Mouse (Mus musculus): ENCODE results near the gene Tcf3. TPM values are rescaled to one million over a fixed set of nuclear protein-coding genes. Genes with fewer than 3 reads are reported as not detected.

Tcf3 gene
- polyA plus RNA-seq, 1 experiment, result 168 TPM

GRCm38 (mm10) chr10:80392687-80393086 is 40.8 kb downstream of the Tcf3 start:
- H3K36me3 ChIP-seq (replicated peaks; ENCODE audit: low read length), result peaks cover 81% of the 10 kb centered on the region
- H3K4me1 ChIP-seq, result peaks cover 64% of the 10 kb centered on the region
- H3K27me3 ChIP-seq (replicated peaks), result no peaks in the 10 kb centered on the region
- H3K9me3 ChIP-seq, result no peaks in the 10 kb centered on the region
- TF ChIP-seq GATA1 (IDR thresholded peaks at IDR 0.05; ENCODE audit: borderline replicate concordance, low read length) (no peak), FLI1 (IDR thresholded peaks at IDR 0.05; ENCODE audit: low read length) (no peak)
- no peak overlapping the region for H3K4me3 ChIP-seq (replicated peaks)

DNA sequence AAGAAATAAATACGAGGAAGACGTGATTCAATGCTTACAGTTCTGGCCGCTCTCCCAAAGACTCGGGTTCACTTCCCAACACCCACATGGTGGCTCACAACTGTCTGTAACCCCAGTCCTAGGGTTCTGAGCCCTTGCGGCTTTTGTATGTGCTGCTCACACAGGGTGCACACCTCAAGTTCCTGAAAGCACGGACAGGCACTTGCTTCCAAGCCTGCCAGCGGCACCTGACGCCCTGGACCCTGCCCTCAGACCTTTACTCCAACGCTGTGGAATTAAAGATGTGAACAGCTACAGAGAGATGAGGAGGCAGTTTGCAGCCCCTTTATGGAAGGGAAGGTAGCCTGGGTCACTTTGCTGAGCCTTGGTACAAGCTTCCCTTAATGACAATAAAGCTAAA is 42.8 kb downstream of the Tcf3 start:
- H3K36me3 ChIP-seq (replicated peaks; ENCODE audit: low read length), result peaks cover 62% of the 10 kb centered on the region
- H3K9me3 ChIP-seq, result no peaks in the 10 kb centered on the region
- H3K4me3 ChIP-seq (replicated peaks), result no peak overlapping the region
- H3K27me3 ChIP-seq (replicated peaks), result peaks cover 11% of the 10 kb centered on the region
- peaks cover 59% of the 10 kb centered on the region for H3K4me1 ChIP-seq
- TF ChIP-seq FLI1 (IDR thresholded peaks at IDR 0.05; ENCODE audit: low read length) (no peak), GATA1 (IDR thresholded peaks at IDR 0.05; ENCODE audit: borderline replicate concordance, low read length) (no peak)

- Histone ChIP-seq H3K27me3 (replicated peaks) (peaks cover 15% of the 10 kb centered on the region), H3K4me3 (replicated peaks) (no peak overlapping the region), H3K9me3 (no peaks in the 10 kb centered on the region), H3K36me3 (replicated peaks; ENCODE audit: low read length) (peaks cover 52% of the 10 kb centered on the region), H3K4me1 (peaks cover 62% of the 10 kb centered on the region)
- TF ChIP-seq FLI1 (IDR thresholded peaks at IDR 0.05; ENCODE audit: low read length) (no peak), GATA1 (IDR thresholded peaks at IDR 0.05; ENCODE audit: borderline replicate concordance, low read length) (no peak)
Observed at GRCm38 (mm10) chr10:80389185-80389708, 44.2 kb downstream of the Tcf3 start.

GRCm38 (mm10) chr10:80388731-80389130 is 44.7 kb downstream of the Tcf3 start:
- Histone ChIP-seq H3K9me3 (no peaks in the 10 kb centered on the region), H3K27me3 (replicated peaks) (peaks cover 15% of the 10 kb centered on the region), H3K4me3 (replicated peaks) (peak overlapping the region; percentile 97), H3K36me3 (replicated peaks; ENCODE audit: low read length) (peaks cover 46% of the 10 kb centered on the region), H3K4me1 (peaks cover 62% of the 10 kb centered on the region)
- TF ChIP-seq FLI1 (IDR thresholded peaks at IDR 0.05; ENCODE audit: low read length) (no peak), GATA1 (IDR thresholded peaks at IDR 0.05; ENCODE audit: borderline replicate concordance, low read length) (no peak)

DNA sequence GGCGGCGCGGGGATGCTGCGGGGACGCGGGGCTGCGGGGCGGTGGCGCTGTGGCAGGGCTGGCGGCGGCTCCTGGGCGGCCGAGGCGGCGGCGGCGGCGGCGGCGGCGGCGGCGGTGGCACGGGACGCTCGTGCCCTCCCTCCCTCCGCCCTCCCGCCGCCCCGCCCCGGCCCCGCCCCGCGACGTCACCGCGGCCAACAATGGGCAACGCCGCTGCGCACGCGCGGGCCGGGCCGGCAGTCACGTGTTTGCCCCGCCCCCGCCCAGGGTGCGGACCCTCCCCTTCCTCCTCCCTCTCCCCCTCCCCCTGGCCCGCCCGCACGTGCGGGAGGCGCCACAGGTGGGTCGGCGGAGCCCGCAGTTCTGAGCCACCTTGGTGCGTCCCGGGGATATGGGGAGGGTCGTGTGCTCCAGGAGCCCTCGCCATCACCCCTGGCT is 45.9 kb downstream of the Tcf3 start, which contains the start of gene Mex3d:
TSS of gene Mex3d (minus strand) at position 138 of the 438 bp plus-strand sequence.
- Histone ChIP-seq H3K36me3 (replicated peaks; ENCODE audit: low read length) (peaks cover 45% of the 10 kb centered on the region), H3K4me1 (peaks cover 71% of the 10 kb centered on the region), H3K9me3 (no peaks in the 10 kb centered on the region)

DNA sequence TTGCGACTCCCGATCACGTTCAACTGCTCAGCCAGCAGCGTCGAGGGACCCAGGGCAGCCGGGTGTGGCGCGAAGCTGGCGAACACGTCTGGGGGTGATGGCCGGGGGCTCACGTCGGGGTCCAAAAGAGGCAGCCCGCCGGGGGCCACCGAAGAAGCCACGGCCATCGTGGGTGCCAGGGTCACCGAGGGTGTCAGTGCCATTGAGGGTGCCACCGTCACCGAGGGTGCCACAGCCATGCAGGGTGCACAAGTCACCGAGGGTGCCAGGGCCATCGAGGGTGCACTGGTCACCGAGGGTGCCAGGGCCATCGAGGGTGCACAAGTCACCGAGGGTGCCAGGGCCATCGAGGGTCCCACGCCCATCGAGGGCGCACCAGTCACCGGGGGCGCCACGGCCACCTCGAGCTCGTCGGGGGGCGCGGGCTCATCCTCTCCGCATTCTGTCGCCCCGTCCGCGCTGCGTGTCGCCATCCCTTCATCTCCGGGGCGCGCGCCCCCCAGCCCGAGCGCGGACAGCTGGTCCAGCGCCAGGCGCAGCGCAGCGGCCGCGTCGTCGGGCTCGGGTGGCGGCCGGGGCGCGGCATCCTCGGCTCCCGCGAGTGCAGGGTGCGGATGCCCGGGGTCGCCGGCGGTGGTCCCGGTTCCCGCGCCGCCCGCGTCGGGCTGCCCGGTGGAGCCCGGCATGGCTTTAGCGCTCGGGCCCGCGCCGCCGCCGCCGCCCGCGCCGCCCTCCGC is 46.5 kb downstream of the Tcf3 start:
- peak overlapping the region; percentile 97 for H3K4me3 ChIP-seq (replicated peaks)
- peaks cover 15% of the 10 kb centered on the region for H3K27me3 ChIP-seq (replicated peaks)
- peaks cover 45% of the 10 kb centered on the region for H3K36me3 ChIP-seq (replicated peaks; ENCODE audit: low read length)
- no peaks in the 10 kb centered on the region for H3K9me3 ChIP-seq
- TF ChIP-seq FLI1 (IDR thresholded peaks at IDR 0.05; ENCODE audit: low read length) (no peak), GATA1 (IDR thresholded peaks at IDR 0.05; ENCODE audit: borderline replicate concordance, low read length) (no peak)
- H3K4me1 ChIP-seq, result peaks cover 74% of the 10 kb centered on the region

More for the DNA sequence above, 45.9 kb downstream of the Tcf3 start, which contains the start of gene Mex3d:
- no peak for TF ChIP-seq FLI1 (IDR thresholded peaks at IDR 0.05; ENCODE audit: low read length)
- TF ChIP-seq GATA1 (IDR thresholded peaks at IDR 0.05; ENCODE audit: borderline replicate concordance, low read length), result no peak
- H3K27me3 ChIP-seq (replicated peaks), result peaks cover 15% of the 10 kb centered on the region
- H3K4me3 ChIP-seq (replicated peaks), result peak within 1 kb of the TSS; percentile 97

- TF ChIP-seq FLI1 (IDR thresholded peaks at IDR 0.05; ENCODE audit: low read length) (no peak), GATA1 (IDR thresholded peaks at IDR 0.05; ENCODE audit: borderline replicate concordance, low read length) (no peak)
- Histone ChIP-seq H3K4me3 (replicated peaks) (peak overlapping the region; percentile 97), H3K4me1 (peaks cover 74% of the 10 kb centered on the region), H3K9me3 (no peaks in the 10 kb centered on the region), H3K27me3 (replicated peaks) (peaks cover 15% of the 10 kb centered on the region), H3K36me3 (replicated peaks; ENCODE audit: low read length) (peaks cover 45% of the 10 kb centered on the region)
Observed at GRCm38 (mm10) chr10:80385811-80386734, 47.4 kb downstream of the Tcf3 start.

GRCm38 (mm10) chr10:80385310-80385709 is 48.1 kb downstream of the Tcf3 start:
- Histone ChIP-seq H3K4me3 (replicated peaks) (peak overlapping the region; percentile 97), H3K27me3 (replicated peaks) (peaks cover 15% of the 10 kb centered on the region), H3K4me1 (peaks cover 73% of the 10 kb centered on the region), H3K9me3 (no peaks in the 10 kb centered on the region), H3K36me3 (replicated peaks; ENCODE audit: low read length) (peaks cover 44% of the 10 kb centered on the region)
- TF ChIP-seq GATA1 (IDR thresholded peaks at IDR 0.05; ENCODE audit: borderline replicate concordance, low read length), result no peak

DNA sequence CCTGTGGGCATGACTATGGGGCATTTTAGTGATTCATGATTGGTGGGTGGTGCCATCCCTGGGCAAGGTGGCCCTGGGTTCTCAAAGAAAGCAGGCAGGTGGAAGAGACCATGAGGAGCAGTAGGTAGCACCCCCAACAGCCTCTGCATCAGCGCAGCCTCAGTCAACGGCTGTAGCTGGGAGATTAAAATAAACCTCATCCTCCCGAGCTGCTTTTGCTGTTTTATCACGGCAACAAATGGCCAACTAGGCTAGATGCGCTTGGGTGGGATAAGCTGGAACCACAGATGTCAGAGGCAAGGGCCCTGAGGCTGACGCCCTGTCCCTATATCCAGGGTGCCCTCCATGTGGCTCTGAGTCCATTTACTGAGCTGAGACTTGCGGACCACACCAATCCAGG is 48.7 kb downstream of the Tcf3 start:
- Histone ChIP-seq H3K4me3 (replicated peaks) (peak overlapping the region; percentile 60), H3K36me3 (replicated peaks; ENCODE audit: low read length) (peaks cover 42% of the 10 kb centered on the region), H3K9me3 (no peaks in the 10 kb centered on the region), H3K27me3 (replicated peaks) (peaks cover 15% of the 10 kb centered on the region), H3K4me1 (peaks cover 67% of the 10 kb centered on the region)
- TF ChIP-seq FLI1 (IDR thresholded peaks at IDR 0.05; ENCODE audit: low read length) (no peak), GATA1 (IDR thresholded peaks at IDR 0.05; ENCODE audit: borderline replicate concordance, low read length) (no peak)
